Comparison of ENCODE assay signal across 26 mouse cellular contexts in the genomic region with DNA sequence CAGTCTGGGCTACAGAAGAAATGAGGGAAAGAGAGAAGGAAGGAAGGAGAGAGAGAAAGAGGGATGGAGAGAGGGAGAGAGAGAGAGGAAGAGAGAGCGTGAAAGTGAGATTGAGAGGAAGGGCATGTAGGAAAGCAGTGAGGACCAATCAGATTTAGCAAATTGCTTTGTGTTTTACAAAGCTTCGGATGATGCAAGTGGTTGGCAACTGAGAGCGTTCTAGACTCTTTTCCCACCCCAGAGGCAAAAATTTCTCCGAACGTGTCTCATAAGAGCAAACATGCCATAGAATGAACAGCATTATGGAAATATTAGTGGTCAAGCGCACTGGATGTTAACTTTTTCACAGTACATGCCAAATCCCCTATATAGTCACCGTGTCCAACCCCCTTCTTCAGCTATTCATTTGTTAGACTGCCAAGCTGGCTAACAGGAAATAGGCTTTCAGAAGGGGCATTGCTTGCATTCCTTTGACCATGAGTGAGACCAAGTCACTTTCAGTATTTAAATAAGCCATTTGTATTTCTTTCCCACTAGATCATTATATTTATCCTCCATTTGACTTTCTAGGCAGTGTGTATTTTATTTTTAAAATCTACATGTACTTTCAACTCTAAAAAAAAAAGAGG.
A peak's percentile ranks its signal among the peaks of the same experiment; 100 is the strongest.
DNase-seq lines count a peak whose midpoint lies in the region; ATAC-seq lines count a peak whose summit lies in the region.
"Had no signal": no experiment of that assay in that cellular context is flagged by ENCODE, and none has a peak within 500 bp of the region (broad histone marks: within the 10 kb centered on the region; RNA-seq: fewer than 3 reads in every experiment).

No protein-coding gene starts in this region.

- H3K36me3 ChIP-seq in forebrain, embryonic 10.5 days (replicated peaks) = no peaks in the 10 kb centered on the region
- no peaks in the 10 kb centered on the region for H3K36me3 ChIP-seq in forebrain, embryonic 16.5 days (ENCODE audit: control insufficient read depth, insufficient read depth)
- H3K36me3 ChIP-seq in lung, embryonic 15.5 days = no peaks in the 10 kb centered on the region
- H3K36me3 ChIP-seq in midbrain, embryonic 11.5 days (ENCODE audit: control insufficient read depth, insufficient read depth, low read length) = no peaks in the 10 kb centered on the region
- H3K36me3 ChIP-seq in midbrain, embryonic 14.5 days (ENCODE audit: control insufficient read depth, insufficient read depth, low read length) = no peaks in the 10 kb centered on the region
- H3K36me3 ChIP-seq: heart, embryonic 12.5 days; limb, embryonic 13.5 days; midbrain, embryonic 12.5 days; neural tube, embryonic 15.5 days had no signal

- no peak overlapping the region for H3K27ac ChIP-seq in forebrain, embryonic 10.5 days
- no peak overlapping the region for H3K27ac ChIP-seq in forebrain, embryonic 16.5 days (ENCODE audit: low read length)
- H3K27ac ChIP-seq in lung, embryonic 15.5 days = peak overlapping the region; percentile 57
- H3K27ac ChIP-seq in midbrain, embryonic 11.5 days (ENCODE audit: low read depth, low read length) = no peak overlapping the region
- H3K27ac ChIP-seq in midbrain, embryonic 14.5 days (replicated peaks; ENCODE audit: low read depth, low read length) = no peak overlapping the region
- H3K27ac ChIP-seq: forebrain, embryonic 13.5 days; hindbrain, embryonic 14.5 days; limb, embryonic 13.5 days; midbrain, embryonic 12.5 days; neural tube, embryonic 15.5 days; stomach, postnatal 0 days had no signal

- peak; percentile 3 for DNase-seq in forebrain, embryonic 10.5 days (ENCODE audit: extremely low spot score, low spot score)
- DNase-seq in lung, postnatal 10 days = no peak
- DNase-seq in midbrain, embryonic 11.5 days (ENCODE audit: low spot score, missing footprints) = peak; percentile 56
- DNase-seq in midbrain, embryonic 14.5 days = no peak
- no peak for DNase-seq in ovary, postnatal 36 days (ENCODE audit: low spot score)
- DNase-seq in right cerebral cortex, postnatal 4 days = no peak
- DNase-seq: adrenal gland, postnatal 25 days; cerebellum, adult 11-12 months; cerebellum, adult 9-11 months; embryo, embryonic 11 days; gastrocnemius, postnatal 14 days; heart, postnatal 10 days; kidney, postnatal 14 days; thymus, adult 18-20 months; thymus, postnatal 36 days had no signal

- H3K4me2 ChIP-seq in forebrain, embryonic 16.5 days (ENCODE audit: low read length) = no peak overlapping the region
- no peak overlapping the region for H3K4me2 ChIP-seq in lung, embryonic 15.5 days
- no peak overlapping the region for H3K4me2 ChIP-seq in midbrain, embryonic 11.5 days
- H3K4me2 ChIP-seq in midbrain, embryonic 14.5 days (ENCODE audit: low read length) = no peak overlapping the region
- H3K4me2 ChIP-seq: forebrain, embryonic 13.5 days; heart, embryonic 12.5 days; hindbrain, embryonic 14.5 days; limb, embryonic 13.5 days; liver, embryonic 11.5 days; midbrain, embryonic 12.5 days; neural tube, embryonic 15.5 days had no signal

- no peak overlapping the region for H3K9ac ChIP-seq in forebrain, embryonic 16.5 days (replicated peaks; ENCODE audit: low read depth, low read length)
- H3K9ac ChIP-seq in lung, embryonic 15.5 days = no peak overlapping the region
- no peak overlapping the region for H3K9ac ChIP-seq in midbrain, embryonic 11.5 days (ENCODE audit: low read length)
- H3K9ac ChIP-seq in midbrain, embryonic 14.5 days (replicated peaks; ENCODE audit: low read length) = no peak overlapping the region
- H3K9ac ChIP-seq: forebrain, embryonic 13.5 days; heart, embryonic 12.5 days; hindbrain, embryonic 14.5 days; limb, embryonic 13.5 days; midbrain, embryonic 12.5 days; neural tube, embryonic 15.5 days had no signal

- H3K27me3 ChIP-seq in forebrain, embryonic 10.5 days (ENCODE audit: poor library complexity, severe bottlenecking) = no peaks in the 10 kb centered on the region
- H3K27me3 ChIP-seq in forebrain, embryonic 16.5 days (replicated peaks; ENCODE audit: control insufficient read depth, insufficient read depth, low read length) = no peaks in the 10 kb centered on the region
- no peaks in the 10 kb centered on the region for H3K27me3 ChIP-seq in lung, embryonic 15.5 days
- no peaks in the 10 kb centered on the region for H3K27me3 ChIP-seq in midbrain, embryonic 11.5 days (ENCODE audit: control insufficient read depth, insufficient read depth, low read length)
- no peaks in the 10 kb centered on the region for H3K27me3 ChIP-seq in midbrain, embryonic 14.5 days (ENCODE audit: control insufficient read depth, insufficient read depth, low read length)
- H3K27me3 ChIP-seq: forebrain, embryonic 13.5 days; limb, embryonic 13.5 days; midbrain, embryonic 12.5 days; neural tube, embryonic 15.5 days had no signal

- WGBS in forebrain, embryonic 10.5 days = 91% methylated on average over 7 of the region's 7 CpGs
- WGBS in forebrain, embryonic 16.5 days = 90% methylated on average over 7 of the region's 7 CpGs
- 56% methylated on average over 7 of the region's 7 CpGs for WGBS in lung, embryonic 15.5 days
- WGBS in midbrain, embryonic 11.5 days = 89% methylated on average over 7 of the region's 7 CpGs
- WGBS in midbrain, embryonic 14.5 days = 89% methylated on average over 7 of the region's 7 CpGs

- no peak overlapping the region for H3K4me3 ChIP-seq in forebrain, embryonic 10.5 days
- H3K4me3 ChIP-seq in forebrain, embryonic 16.5 days (replicated peaks; ENCODE audit: low read length) = no peak overlapping the region
- no peak overlapping the region for H3K4me3 ChIP-seq in lung, embryonic 15.5 days
- H3K4me3 ChIP-seq in midbrain, embryonic 11.5 days (ENCODE audit: low read depth, low read length) = no peak overlapping the region
- H3K4me3 ChIP-seq in midbrain, embryonic 14.5 days (replicated peaks; ENCODE audit: low read depth, low read length) = no peak overlapping the region
- H3K4me3 ChIP-seq: forebrain, embryonic 13.5 days; heart, embryonic 12.5 days; limb, embryonic 13.5 days; midbrain, embryonic 12.5 days; neural tube, embryonic 15.5 days had no signal

- H3K4me1 ChIP-seq in forebrain, embryonic 10.5 days = no peaks in the 10 kb centered on the region
- no peaks in the 10 kb centered on the region for H3K4me1 ChIP-seq in forebrain, embryonic 16.5 days (replicated peaks; ENCODE audit: control insufficient read depth, insufficient read depth, low read length)
- H3K4me1 ChIP-seq in lung, embryonic 15.5 days = peaks cover 31% of the 10 kb centered on the region
- H3K4me1 ChIP-seq in midbrain, embryonic 11.5 days (ENCODE audit: control insufficient read depth, insufficient read depth, low read length) = no peaks in the 10 kb centered on the region
- no peaks in the 10 kb centered on the region for H3K4me1 ChIP-seq in midbrain, embryonic 14.5 days (ENCODE audit: control insufficient read depth, insufficient read depth, low read length)
- H3K4me1 ChIP-seq: forebrain, embryonic 13.5 days; midbrain, embryonic 12.5 days; neural tube, embryonic 15.5 days had no signal

- no peaks in the 10 kb centered on the region for H3K9me3 ChIP-seq in forebrain, embryonic 10.5 days
- H3K9me3 ChIP-seq in forebrain, embryonic 16.5 days (ENCODE audit: control insufficient read depth, low read length) = no peaks in the 10 kb centered on the region
- H3K9me3 ChIP-seq in lung, embryonic 15.5 days = no peaks in the 10 kb centered on the region
- no peaks in the 10 kb centered on the region for H3K9me3 ChIP-seq in midbrain, embryonic 11.5 days (ENCODE audit: control insufficient read depth, low read length)
- no peaks in the 10 kb centered on the region for H3K9me3 ChIP-seq in midbrain, embryonic 14.5 days (ENCODE audit: control insufficient read depth, low read length)
- H3K9me3 ChIP-seq: forebrain, embryonic 13.5 days; heart, embryonic 12.5 days; limb, embryonic 13.5 days; midbrain, embryonic 12.5 days; neural tube, embryonic 15.5 days had no signal

- ATAC-seq in forebrain, embryonic 16.5 days = no peak
- no peak for ATAC-seq in lung, embryonic 15.5 days (ENCODE audit: borderline replicate concordance, extremely low read depth, low FRiP score, low TSS enrichment)
- ATAC-seq in midbrain, embryonic 11.5 days (ENCODE audit: low FRiP score) = no peak
- no peak for ATAC-seq in midbrain, embryonic 14.5 days (ENCODE audit: low FRiP score, low TSS enrichment)
- ATAC-seq: forebrain, embryonic 13.5 days; intestine, postnatal 0 days had no signal

Comparison
In these comparisons a context has a peak if more than half of its experiments do, and no peak if none do; other contexts are left out.
1. DNase-seq: peak in forebrain, embryonic 10.5 days (single experiment) and midbrain, embryonic 11.5 days (single experiment); none in lung, postnatal 10 days (single experiment), midbrain, embryonic 14.5 days (single experiment), ovary, postnatal 36 days (single experiment) and right cerebral cortex, postnatal 4 days (single experiment).